Mouse (Mus musculus) c-Kit-positive CD71-negative TER-119-negative erythroid progenitor cells, embryonic 14.5 days (primary cell): ENCODE measurements around the gene 1700001J03Rik.
"Not testable (repeated sequence)": the region's sequence is repeated elsewhere in the genome, so short reads cannot be mapped to it uniquely, and the experiment has no call there.

ENCODE experiments used
- DNase-seq: peaks from one replicate; pipeline ENCODE4 v3.0.0-alpha.2; 2013; ENCODE audit warnings: low read depth

The 1700001J03Rik gene

GRCm38 (mm10) chr5:146185204-146185603 is at the start of gene 1700001J03Rik:
1700001J03Rik (minus strand) TSS chr5:146185304.
- not testable (repeated sequence) for DNase-seq

GRCm38 (mm10) chr5:146234336-146234735 is 49.2 kb upstream of the 1700001J03Rik start:
- DNase-seq, result no peak

- DNase-seq, result no peak
These were observed 47.7 kb upstream of the 1700001J03Rik start for GRCm38 (mm10) chr5:146232816-146233215.

GRCm38 (mm10) chr5:146232056-146232675 is 47.1 kb upstream of the 1700001J03Rik start:
- no peak for DNase-seq

GRCm38 (mm10) chr5:146231655-146231996 is 46.5 kb upstream of the 1700001J03Rik start:
- DNase-seq, result no peak

- peak; percentile 87 for DNase-seq
These were observed 46.0 kb upstream of the 1700001J03Rik start, which contains the start of gene Cdk8 for GRCm38 (mm10) chr5:146230864-146231654. Cdk8 (plus strand) TSS chr5:146231230.

- DNase-seq, result no peak
These were observed 45.0 kb upstream of the 1700001J03Rik start for GRCm38 (mm10) chr5:146229869-146230650.

GRCm38 (mm10) chr5:146227496-146227895 is 42.4 kb upstream of the 1700001J03Rik start:
- DNase-seq, result no peak

GRCm38 (mm10) chr5:146223786-146224185 is 38.7 kb upstream of the 1700001J03Rik start:
- DNase-seq, result no peak

- no peak for DNase-seq
These were observed 36.6 kb upstream of the 1700001J03Rik start for GRCm38 (mm10) chr5:146221722-146222121.

GRCm38 (mm10) chr5:146220879-146221714 is 36.0 kb upstream of the 1700001J03Rik start, which contains the start of gene Rnf6:
Rnf6 (minus strand) TSS chr5:146221555.
- DNase-seq, result peak; percentile 92

- no peak for DNase-seq
These were observed 35.4 kb upstream of the 1700001J03Rik start for GRCm38 (mm10) chr5:146220501-146220878.

GRCm38 (mm10) chr5:146205537-146205936 is 20.4 kb upstream of the 1700001J03Rik start:
- no peak for DNase-seq

GRCm38 (mm10) chr5:146203921-146204320 is 18.8 kb upstream of the 1700001J03Rik start:
- DNase-seq, result no peak

GRCm38 (mm10) chr5:146200580-146200979 is 15.5 kb upstream of the 1700001J03Rik start:
- no peak for DNase-seq

- DNase-seq, result no peak
These were observed 14.4 kb upstream of the 1700001J03Rik start for GRCm38 (mm10) chr5:146199540-146199939.

GRCm38 (mm10) chr5:146199073-146199472 is 14.0 kb upstream of the 1700001J03Rik start:
- DNase-seq, result no peak

- no peak for DNase-seq
These were observed 8.3 kb upstream of the 1700001J03Rik start for GRCm38 (mm10) chr5:146193360-146193759.

GRCm38 (mm10) chr5:146190501-146191269 is 5.6 kb upstream of the 1700001J03Rik start:
- DNase-seq, result no peak

GRCm38 (mm10) chr5:146190093-146190492 is 5.0 kb upstream of the 1700001J03Rik start:
- no peak for DNase-seq

- no peak for DNase-seq
These were observed 3.6 kb upstream of the 1700001J03Rik start for GRCm38 (mm10) chr5:146188712-146189111.
